Mouse (Mus musculus) liver, postnatal 0 days (tissue): ENCODE measurements at regions not wholly inside any gene's neighbourhood (a gene's known extent, or its start where the extent isn't known, plus 50 kb on each side); places are given as distances from the start of the nearest gene placed in this dataset. TPM values are rescaled to one million over a fixed set of nuclear protein-coding genes. Genes with fewer than 3 reads are reported as not detected.

Experiments used
- ATAC-seq: fragments of 200-750 bp; cut with Nextera tagmentation; 2 replicates; pipeline ENCODE4 v1.8.0; 2017; ENCODE audit warnings: mild to moderate bottlenecking, moderate library complexity
- DNase-seq: peaks from one replicate; pipeline ENCODE4 v3.0.0-alpha.2; 2016
- H3K27ac ChIP-seq: fragments of 300-500 bp; sonication (generic); 2 replicates; pipeline ENCODE4 v1.5.1; 2014; ENCODE audit warnings: antibody characterized with exemption, moderate library complexity, mild to moderate bottlenecking, low read depth
- H3K27me3 ChIP-seq: fragments of 300-500 bp; sonication (generic); 2 replicates; pipeline ENCODE4 v1.6.1; 2014; ENCODE audit warnings: low read length, control low read depth, mixed read lengths; ENCODE audit not compliant: insufficient read depth
- H3K36me3 ChIP-seq: fragments of 300-500 bp; sonication (generic); replicated peaks from 2 replicates; pipeline ENCODE4 v1.6.1; 2014; ENCODE audit warnings: mild to moderate bottlenecking, control low read depth, low read length, moderate library complexity, mixed read lengths; ENCODE audit not compliant: insufficient read depth
- H3K4me1 ChIP-seq: fragments of 300-500 bp; sonication (generic); 2 replicates; pipeline ENCODE4 v1.6.1; 2014; ENCODE audit warnings: antibody characterized with exemption, mild to moderate bottlenecking, control low read depth; ENCODE audit not compliant: insufficient read depth
- H3K4me2 ChIP-seq: fragments of 300-500 bp; sonication (generic); 2 replicates; pipeline ENCODE4 v1.6.1; 2014; ENCODE audit warnings: low read depth, mild to moderate bottlenecking, low read length, moderate library complexity, mixed read lengths
- H3K4me3 ChIP-seq: fragments of 300-500 bp; sonication (generic); 2 replicates; pipeline ENCODE4 v1.5.1; 2014; ENCODE audit warnings: low read depth, low read length
- H3K9ac ChIP-seq: fragments of 300-500 bp; sonication (generic); replicated peaks from 2 replicates; pipeline ENCODE4 v1.6.1; 2014; ENCODE audit warnings: mild to moderate bottlenecking, moderate library complexity
- H3K9me3 ChIP-seq: fragments of 300-500 bp; sonication (generic); 2 replicates; pipeline ENCODE4 v1.6.1; 2016; ENCODE audit warnings: mild to moderate bottlenecking, control low read depth, low read length, mixed read lengths
- CTCF ChIP-seq: sonication (generic); IDR thresholded peaks from 2 replicates; pipeline ENCODE4 v1.5.1; 2016; ENCODE audit warnings: antibody characterized with exemption, low read depth
- EP300 ChIP-seq: IDR thresholded peaks from 2 replicates; pipeline ENCODE4 v1.6.1; 2016; ENCODE audit warnings: antibody characterized with exemption, low read depth, mild to moderate bottlenecking
- WGBS: fragments of 180-500 bp; shearing (Covaris S2); extraction: QIAGEN DNeasy Blood & Tissue Kit; methylation state at CpG from one replicate; pipeline ENCODE4 v1.1.7; 2014; ENCODE audit not compliant: insufficient replicate concordance; 5-methylcytosine and 5-hydroxymethylcytosine counted together
- microRNA-seq: library from miRNA; unstranded; fragments of <30 nt; microRNA quantifications from one replicate; pipeline ENCODE4, GENCODE M21; 2016

DNA sequence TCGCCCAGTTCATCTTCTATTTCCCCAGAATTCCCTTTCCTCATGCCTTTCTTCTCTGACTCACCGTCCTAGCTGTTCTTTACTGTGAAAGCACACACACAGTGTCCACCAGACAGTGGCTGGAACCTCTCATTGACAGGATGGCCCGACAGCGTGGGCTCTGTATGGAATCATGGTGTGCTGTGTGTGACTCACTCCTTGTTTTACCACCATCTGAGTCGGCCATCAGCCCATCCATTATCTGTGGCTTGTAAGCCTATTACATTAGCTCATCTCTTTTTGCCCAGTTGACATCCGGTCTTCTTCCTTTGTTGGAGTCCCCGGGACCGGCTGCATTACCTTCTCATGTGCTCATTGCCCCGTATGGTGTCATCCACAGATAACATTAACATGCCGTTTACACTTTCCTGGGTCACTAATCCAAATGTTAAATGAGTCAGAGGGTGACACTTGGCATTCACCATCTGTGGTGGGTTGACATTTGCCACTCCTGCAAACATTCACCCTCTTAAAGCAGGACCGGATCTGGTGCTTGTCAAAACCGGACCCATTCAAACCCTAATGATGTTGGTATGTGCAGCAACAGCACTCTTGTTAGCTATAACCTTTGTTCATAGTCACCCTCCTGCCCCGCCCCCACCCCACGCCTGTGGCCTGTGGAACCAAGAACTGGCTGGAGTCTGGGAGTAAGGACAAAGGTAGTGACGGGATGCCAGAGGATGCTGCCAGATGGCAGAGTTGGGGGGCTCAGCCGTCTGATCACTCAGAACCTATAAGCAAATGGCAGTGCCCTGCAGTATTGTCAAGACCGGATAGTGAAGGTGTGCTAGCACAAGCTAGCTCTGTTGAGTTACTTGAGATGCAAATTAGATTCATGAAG is 113.7 kb upstream of the Gm10131 start:
- WGBS, result 65% methylated on average over 17 of the region's 17 CpGs
- Histone ChIP-seq H3K4me3 (no peak overlapping the region), H3K36me3 (no peaks in the 10 kb centered on the region), H3K9ac (no peak overlapping the region), H3K4me1 (no peaks in the 10 kb centered on the region), H3K27me3 (no peaks in the 10 kb centered on the region), H3K4me2 (no peak overlapping the region), H3K27ac (no peak overlapping the region), H3K9me3 (no peaks in the 10 kb centered on the region)
- TF ChIP-seq EP300 (no peak), CTCF (no peak)
- ATAC-seq (no peak), DNase-seq (no peak)

DNA sequence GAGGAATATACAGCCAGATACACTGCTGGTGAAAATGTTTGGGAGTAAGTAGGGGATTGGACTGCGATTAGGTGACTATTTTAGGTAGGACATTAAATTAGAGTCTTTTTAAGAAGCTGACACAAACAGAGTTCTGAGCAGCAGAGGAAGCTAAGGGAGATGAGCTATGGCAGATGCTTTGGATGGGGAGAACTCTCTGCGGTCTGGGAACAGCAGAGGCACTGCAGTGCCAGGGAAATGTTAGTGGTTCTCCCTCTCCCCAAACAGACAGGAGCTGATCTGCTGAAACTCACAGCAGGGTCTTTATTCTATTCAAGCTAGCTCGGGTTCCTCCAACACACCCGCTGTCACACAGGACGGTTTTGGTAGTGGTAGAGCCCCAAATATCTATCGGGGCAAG is 110.7 kb upstream of the Gm10131 start:
- Histone ChIP-seq H3K4me1 (no peaks in the 10 kb centered on the region), H3K9me3 (0 out of 2 replicates have a peak, but pooled peaks cover 2% of the 10 kb centered on the region), H3K36me3 (no peaks in the 10 kb centered on the region), H3K9ac (no peak overlapping the region), H3K27me3 (no peaks in the 10 kb centered on the region), H3K4me3 (no peak overlapping the region), H3K4me2 (no peak overlapping the region), H3K27ac (no peak overlapping the region)
- TF ChIP-seq CTCF, result no peak
- no peak for TF ChIP-seq EP300
- DNase-seq, result no peak
- no peak for ATAC-seq
- 63% methylated on average over 6 of the region's 6 CpGs for WGBS

Small RNA genes lying in the stretch of these regions (microRNA-seq; reads per million reads assigned to microRNA genes)
- not detected for gene Gm23177
